Mouse (Mus musculus) ES-Bruce4 (cell line): Measurements from ENCODE around the gene Derl2. TPM values are rescaled to one million over a fixed set of nuclear protein-coding genes. Genes with fewer than 3 reads are reported as not detected.
A peak's percentile ranks its signal among the peaks of the same experiment; 100 is the strongest.

Experiments
- H3K27ac ChIP-seq: 2 replicates; pipeline ENCODE4 v1.5.1; 2012; ENCODE audit warnings: low read length, inconsistent platforms; ENCODE audit not compliant: insufficient read depth
- H3K27me3 ChIP-seq: 2 replicates; pipeline ENCODE4 v1.6.1; 2012; ENCODE audit warnings: mild to moderate bottlenecking, low read length, inconsistent platforms; ENCODE audit not compliant: control insufficient read depth, poor library complexity, insufficient read depth, severe bottlenecking
- H3K36me3 ChIP-seq: 2 replicates; pipeline ENCODE4 v1.6.1; 2012; ENCODE audit warnings: inconsistent platforms, mild to moderate bottlenecking, low read length, moderate library complexity; ENCODE audit not compliant: control insufficient read depth, poor library complexity, insufficient read depth, severe bottlenecking
- H3K4me1 ChIP-seq: one replicate; pipeline ENCODE4 v1.8.1; 2011; ENCODE audit warnings: low read length; ENCODE audit not compliant: control insufficient read depth, insufficient read depth
- H3K4me3 ChIP-seq: 2 replicates; pipeline ENCODE4 v1.5.1; 2011; ENCODE audit warnings: low read depth, mild to moderate bottlenecking, low read length
- H3K9ac ChIP-seq: 2 replicates; pipeline ENCODE4 v1.6.1; 2012; ENCODE audit warnings: low read depth, mild to moderate bottlenecking, inconsistent platforms; ENCODE audit not compliant: poor library complexity, severe bottlenecking
- H3K9me3 ChIP-seq: replicated peaks from 2 replicates; pipeline ENCODE4 v1.6.1; 2012; ENCODE audit warnings: mild to moderate bottlenecking, low read length, inconsistent platforms; ENCODE audit not compliant: control insufficient read depth, poor library complexity, insufficient read depth, severe bottlenecking
- CTCF ChIP-seq: IDR thresholded peaks from one replicate; pipeline ENCODE4 v1.8.1; 2011; ENCODE audit warnings: low read depth, low read length
- EP300 ChIP-seq: IDR thresholded peaks from 2 replicates; pipeline ENCODE4 v1.6.1; 2011; ENCODE audit warnings: low read depth, low read length; ENCODE audit not compliant: insufficient read depth
- POLR2A ChIP-seq: IDR thresholded peaks from one replicate; pipeline ENCODE4 v1.8.1; 2011; ENCODE audit warnings: low read length; ENCODE audit not compliant: insufficient read depth
- polyA plus RNA-seq: library from polyadenylated mRNA; stranded (reverse); fragments of >200 nt; gene quantifications from 2 replicates; pipeline ENCODE4 v1.2.4, GENCODE M21; 2011; ENCODE audit warnings: low read depth; ENCODE audit not compliant: missing spikeins, insufficient read depth, insufficient read length

The Derl2 gene
- polyA plus RNA-seq, 1 experiment, result 31.8 TPM

DNA sequence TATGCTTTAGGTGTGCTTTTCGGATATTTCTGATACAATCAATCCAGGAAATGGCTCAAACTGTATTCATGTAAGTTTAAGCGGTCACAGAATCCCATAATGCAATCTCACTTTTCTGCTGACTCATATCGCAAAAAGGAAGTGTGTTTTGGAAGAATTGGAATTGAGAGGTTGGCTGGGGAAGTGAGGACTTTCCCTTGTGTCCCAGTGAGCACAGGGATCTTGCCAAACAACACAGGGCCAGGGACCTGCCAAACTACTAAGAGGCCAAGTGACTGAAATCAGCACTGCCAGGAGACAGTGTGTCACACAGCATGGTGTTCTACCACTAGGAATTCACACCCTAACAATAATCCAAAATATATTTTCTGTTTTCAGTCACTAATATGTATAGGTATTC lies 11.3 kb downstream of the Derl2 start:
- peaks cover 34% of the 10 kb centered on the region for H3K36me3 ChIP-seq
- H3K9ac ChIP-seq, result no peak overlapping the region
- TF ChIP-seq POLR2A, result no peak
- no peak for TF ChIP-seq CTCF
- no peak for TF ChIP-seq EP300
- H3K4me3 ChIP-seq, result no peak overlapping the region
- H3K9me3 ChIP-seq, result no peaks in the 10 kb centered on the region
- no peak overlapping the region for H3K27ac ChIP-seq
- H3K4me1 ChIP-seq, result no peaks in the 10 kb centered on the region
- no peaks in the 10 kb centered on the region for H3K27me3 ChIP-seq

- Histone ChIP-seq H3K4me1 (no peaks in the 10 kb centered on the region), H3K4me3 (no peak overlapping the region), H3K9ac (no peak overlapping the region), H3K36me3 (peaks cover 33% of the 10 kb centered on the region), H3K9me3 (no peaks in the 10 kb centered on the region), H3K27me3 (no peaks in the 10 kb centered on the region), H3K27ac (no peak overlapping the region)
- TF ChIP-seq EP300, result no peak
- no peak for TF ChIP-seq POLR2A
- TF ChIP-seq CTCF, result no peak
Observed at GRCm38 (mm10) chr11:71007831-71008230, 11.8 kb downstream of the Derl2 start.

DNA sequence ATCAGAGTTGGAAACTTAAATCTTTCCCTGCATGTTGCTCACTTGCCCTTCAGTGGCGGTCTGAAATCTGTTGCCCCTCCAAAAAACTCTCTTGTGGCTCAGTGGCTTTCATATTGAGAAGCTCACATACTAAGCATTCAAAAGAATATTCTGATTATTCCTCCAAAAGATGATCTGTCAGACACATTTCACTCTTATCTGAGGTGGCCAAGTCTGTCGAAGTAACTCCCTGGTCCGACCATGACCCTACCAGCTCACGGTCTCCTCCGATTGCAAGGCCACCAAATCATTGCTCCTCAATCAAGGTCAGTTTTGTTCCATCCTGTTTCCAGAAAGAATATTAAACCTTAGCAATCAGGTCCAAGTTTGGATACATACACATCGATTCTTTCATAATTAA lies 12.6 kb downstream of the Derl2 start:
- H3K9me3 ChIP-seq, result no peaks in the 10 kb centered on the region

DNA sequence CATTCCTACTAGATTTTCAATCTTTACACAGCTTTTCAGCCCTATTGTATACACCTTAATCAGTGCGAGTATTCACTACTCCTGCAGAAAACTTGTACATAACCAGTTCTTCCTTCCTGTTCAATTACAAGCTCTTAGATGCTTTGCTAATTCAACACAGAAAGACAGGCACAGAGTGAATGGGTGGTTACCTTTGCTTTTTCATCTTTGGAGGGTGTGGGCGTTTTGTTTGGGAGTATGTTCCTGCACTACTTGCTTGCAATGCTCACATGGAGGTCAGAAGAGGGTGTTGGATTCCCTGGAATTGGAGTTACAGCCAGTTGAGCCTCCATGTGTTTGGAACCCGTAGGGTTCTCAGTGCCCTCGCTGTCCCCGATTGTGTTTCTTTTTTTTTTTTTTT lies 14.6 kb downstream of the Derl2 start:
- Histone ChIP-seq H3K4me1 (no peaks in the 10 kb centered on the region), H3K27me3 (no peaks in the 10 kb centered on the region), H3K27ac (no peak overlapping the region), H3K9ac (no peak overlapping the region), H3K36me3 (peaks cover 22% of the 10 kb centered on the region), H3K4me3 (no peak overlapping the region), H3K9me3 (no peaks in the 10 kb centered on the region)
- TF ChIP-seq EP300 (no peak), CTCF (no peak)

More for the DNA sequence above, 12.6 kb downstream of the Derl2 start:
- H3K36me3 ChIP-seq, result peaks cover 27% of the 10 kb centered on the region
- H3K4me1 ChIP-seq, result no peaks in the 10 kb centered on the region
- H3K9ac ChIP-seq, result no peak overlapping the region
- no peak overlapping the region for H3K27ac ChIP-seq
- H3K27me3 ChIP-seq, result no peaks in the 10 kb centered on the region
- TF ChIP-seq CTCF (no peak), POLR2A (no peak), EP300 (no peak)
- H3K4me3 ChIP-seq, result no peak overlapping the region

GRCm38 (mm10) chr11:71004316-71004773 lies 15.3 kb downstream of the Derl2 start, which contains the start of gene Dhx33:
TSS of gene Dhx33 (minus strand) at chr11:71004437.
- Histone ChIP-seq H3K9me3 (no peaks in the 10 kb centered on the region), H3K27ac (no peak within 1 kb of the TSS), H3K9ac (peak within 1 kb of the TSS; percentile 95), H3K4me3 (peak within 1 kb of the TSS; percentile 84), H3K36me3 (peaks cover 22% of the 10 kb centered on the region), H3K4me1 (no peaks in the 10 kb centered on the region), H3K27me3 (no peaks in the 10 kb centered on the region)
- 0 out of 2 replicates have a peak, but pooled peaks have one; percentile 26 for TF ChIP-seq EP300
- TF ChIP-seq CTCF, result no peak

DNA sequence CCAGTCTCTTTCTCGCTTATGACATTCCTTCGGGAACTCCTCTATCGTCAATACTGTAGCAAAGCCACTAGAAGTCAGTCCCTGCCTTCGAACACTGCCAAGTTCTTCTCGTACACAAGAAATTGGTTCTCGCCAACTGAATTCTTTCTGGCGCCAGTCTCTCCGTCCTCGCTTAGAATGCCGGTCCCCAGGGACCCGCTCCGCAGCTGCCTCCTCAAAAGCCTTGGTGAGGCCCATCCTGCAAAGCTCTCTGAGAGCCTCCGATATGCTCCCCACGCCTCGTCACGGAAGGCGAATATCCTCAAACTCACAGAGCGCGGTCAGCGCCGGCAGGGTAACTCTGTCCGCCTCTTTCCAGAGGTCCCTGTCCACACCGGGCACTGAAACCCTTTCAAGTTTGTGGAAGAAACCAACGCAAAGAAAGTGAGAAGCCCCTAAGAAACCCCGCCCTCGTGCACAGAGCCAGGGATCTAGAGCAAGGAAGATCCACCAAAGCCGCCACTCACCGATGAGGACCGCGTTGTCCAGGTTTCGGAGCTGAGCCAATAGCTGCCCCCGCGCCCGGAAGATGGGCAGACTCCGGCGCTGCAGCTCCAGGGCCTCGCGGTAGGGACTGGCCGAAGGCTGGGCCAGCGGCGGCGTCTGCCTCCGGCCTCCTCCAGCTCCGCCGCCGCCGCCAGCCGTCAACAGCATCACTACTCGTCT lies 15.9 kb downstream of the Derl2 start:
- Histone ChIP-seq H3K27ac (no peak overlapping the region), H3K9me3 (no peaks in the 10 kb centered on the region), H3K27me3 (no peaks in the 10 kb centered on the region), H3K4me3 (peak overlapping the region; percentile 84), H3K36me3 (peaks cover 25% of the 10 kb centered on the region), H3K4me1 (no peaks in the 10 kb centered on the region), H3K9ac (peak overlapping the region; percentile 95)
- no peak for TF ChIP-seq EP300
- TF ChIP-seq POLR2A, result no peak
- TF ChIP-seq CTCF, result no peak
